Mouse (Mus musculus): ENCODE measurements at regions not wholly inside any gene's neighbourhood (a gene's known extent, or its start where the extent isn't known, plus 50 kb on each side); places are given as distances from the start of the nearest gene placed in this dataset.

DNA sequence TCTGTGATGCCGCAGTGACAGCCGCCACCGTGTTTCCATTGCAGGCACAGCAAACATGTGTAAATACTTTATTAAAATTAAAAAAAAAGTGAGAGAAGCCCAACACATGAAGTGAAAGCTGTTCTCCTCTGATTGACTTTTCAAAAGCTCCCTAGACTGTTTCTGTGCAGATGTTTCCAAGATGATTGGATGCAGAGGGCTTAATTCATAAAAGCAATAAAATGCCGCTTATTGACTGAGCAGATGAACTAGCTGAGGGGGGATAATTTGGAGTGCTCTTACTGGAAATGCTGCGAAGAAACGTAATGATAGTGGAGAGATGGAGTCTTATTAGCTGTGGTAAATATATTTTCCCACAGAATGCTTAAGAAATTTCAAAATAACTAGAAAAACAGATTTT is 170.4 kb downstream of the Rnf144a start:
- Histone ChIP-seq H3K4me1 (no peaks in the 10 kb centered on the region), H3K27me3 (no peaks in the 10 kb centered on the region), H3K36me3 (no peaks in the 10 kb centered on the region), H3K9me3 (no peaks in the 10 kb centered on the region), H3K4me2 (replicated peaks) (no peak overlapping the region), H3K9ac (no peak overlapping the region), H3K4me3 (no peak overlapping the region), H3K27ac (no peak overlapping the region)
- WGBS: 91% methylated on average over 6 of the region's 6 CpGs
- no peak for ATAC-seq (ENCODE audit: insufficient number of reproducible peaks, insufficient read depth, low FRiP score, low TSS enrichment)

DNA sequence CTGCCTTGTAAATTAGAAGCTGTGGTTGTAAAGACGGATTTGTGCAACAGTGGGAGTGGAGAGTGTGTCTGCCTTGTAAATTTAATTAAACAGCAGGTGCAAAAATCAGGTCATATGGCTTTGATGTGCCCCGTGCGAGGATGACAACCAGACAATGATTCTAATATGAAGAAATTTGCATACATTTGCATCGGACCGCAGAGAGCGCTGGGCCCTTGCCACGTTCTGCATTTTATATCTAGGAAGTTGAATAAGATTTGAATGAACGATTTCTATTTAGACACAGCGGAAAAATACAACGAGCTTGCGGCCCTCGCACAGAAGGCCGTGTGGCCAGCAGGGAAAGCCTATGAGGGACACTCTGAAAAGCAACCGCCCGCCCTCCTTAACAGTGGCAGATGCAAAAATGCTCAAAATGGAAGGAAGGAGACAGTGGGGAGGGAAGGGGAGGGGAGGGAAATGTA is 187.5 kb downstream of the Rnf144a start:
- Histone ChIP-seq H3K4me3 (no peak overlapping the region), H3K4me1 (no peaks in the 10 kb centered on the region), H3K9me3 (no peaks in the 10 kb centered on the region), H3K27me3 (no peaks in the 10 kb centered on the region), H3K27ac (no peak overlapping the region), H3K4me2 (replicated peaks) (no peak overlapping the region), H3K9ac (no peak overlapping the region), H3K36me3 (no peaks in the 10 kb centered on the region)
- WGBS: 87% methylated on average over 15 of the region's 15 CpGs
- no peak for ATAC-seq (ENCODE audit: insufficient number of reproducible peaks, insufficient read depth, low FRiP score, low TSS enrichment)

DNA sequence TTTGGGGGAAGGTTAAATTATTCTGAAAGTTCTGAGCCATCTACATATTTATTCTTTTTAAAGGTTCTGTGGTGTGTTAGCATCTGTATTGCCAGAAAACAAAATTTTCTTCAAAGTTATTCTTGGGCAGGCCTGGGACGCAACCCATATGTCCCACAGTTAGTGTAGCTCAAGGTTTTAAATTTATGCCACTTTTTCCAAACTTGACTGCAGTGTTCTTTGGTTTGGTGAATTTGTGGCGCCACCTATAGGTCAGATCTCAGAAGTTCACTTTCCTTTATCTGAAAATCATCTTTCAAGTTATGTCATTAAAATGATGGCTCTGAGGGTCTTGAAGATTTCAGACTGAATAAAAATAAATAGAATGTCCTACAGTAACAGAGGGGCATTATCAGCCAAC is 188.7 kb downstream of the Rnf144a start:
- H3K9ac ChIP-seq: no peak overlapping the region
- H3K27me3 ChIP-seq: no peaks in the 10 kb centered on the region
- H3K4me1 ChIP-seq: no peaks in the 10 kb centered on the region
- no peak overlapping the region for H3K4me2 ChIP-seq (replicated peaks)
- no peak overlapping the region for H3K27ac ChIP-seq
- WGBS: 10% methylated on average over 2 of the region's 2 CpGs
- no peaks in the 10 kb centered on the region for H3K36me3 ChIP-seq
- H3K9me3 ChIP-seq: no peaks in the 10 kb centered on the region
- ATAC-seq (ENCODE audit: insufficient number of reproducible peaks, insufficient read depth, low FRiP score, low TSS enrichment): no peak
- H3K4me3 ChIP-seq: no peak overlapping the region

DNA sequence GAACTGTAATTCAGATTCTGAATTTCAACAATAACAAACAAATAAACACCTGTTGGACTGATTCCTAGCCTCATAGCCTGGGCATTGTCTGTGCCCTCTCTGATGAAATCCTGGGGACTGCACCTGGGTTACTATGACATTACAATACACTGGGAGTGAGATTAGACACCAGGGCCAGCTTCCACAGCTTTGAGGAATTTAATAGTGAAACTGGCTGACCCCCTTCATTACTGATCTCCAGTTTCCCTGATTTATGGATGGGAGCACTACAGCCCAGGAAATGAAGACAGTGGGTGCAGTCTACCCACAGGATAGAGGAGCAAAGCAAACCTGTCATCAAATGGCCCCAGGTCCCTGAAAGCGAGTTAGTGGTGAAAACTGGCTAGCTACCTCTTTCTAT is 202.6 kb downstream of the Rnf144a start:
- ATAC-seq (ENCODE audit: insufficient number of reproducible peaks, insufficient read depth, low FRiP score, low TSS enrichment): no peak
- H3K27me3 ChIP-seq: no peaks in the 10 kb centered on the region
- no peaks in the 10 kb centered on the region for H3K9me3 ChIP-seq
- H3K9ac ChIP-seq: no peak overlapping the region
- H3K4me1 ChIP-seq: peaks cover 17% of the 10 kb centered on the region
- WGBS: 76% methylated on average over 1 of the region's 1 CpGs
- H3K36me3 ChIP-seq: no peaks in the 10 kb centered on the region
- no peak overlapping the region for H3K4me3 ChIP-seq
- no peak overlapping the region for H3K27ac ChIP-seq
- no peak overlapping the region for H3K4me2 ChIP-seq (replicated peaks)

DNA sequence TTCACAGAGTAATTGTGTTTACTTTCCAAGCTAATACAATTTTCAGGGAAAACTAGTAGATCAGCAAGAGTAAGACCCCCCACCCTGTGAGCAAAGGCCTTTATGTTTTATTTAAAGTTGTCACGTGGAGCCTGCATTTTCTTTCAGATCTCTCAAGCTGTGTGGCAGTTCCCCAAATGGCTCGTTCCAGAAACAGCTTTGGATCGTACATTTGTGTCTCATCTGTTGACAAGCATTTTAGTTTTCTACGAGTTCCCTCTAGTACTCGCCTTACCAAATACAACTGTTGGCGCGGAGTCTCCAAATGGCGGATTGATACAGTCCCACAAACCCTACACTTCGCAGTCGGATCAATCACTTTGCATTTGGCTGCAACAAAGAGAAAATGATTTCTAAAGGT is 203.6 kb downstream of the Rnf144a start:
- WGBS: 55% methylated on average over 10 of the region's 10 CpGs
- Histone ChIP-seq H3K4me1 (peaks cover 17% of the 10 kb centered on the region), H3K27me3 (no peaks in the 10 kb centered on the region), H3K9me3 (no peaks in the 10 kb centered on the region), H3K4me2 (replicated peaks) (no peak overlapping the region), H3K36me3 (no peaks in the 10 kb centered on the region), H3K4me3 (no peak overlapping the region), H3K9ac (no peak overlapping the region), H3K27ac (no peak overlapping the region)
- no peak for ATAC-seq (ENCODE audit: insufficient number of reproducible peaks, insufficient read depth, low FRiP score, low TSS enrichment)

DNA sequence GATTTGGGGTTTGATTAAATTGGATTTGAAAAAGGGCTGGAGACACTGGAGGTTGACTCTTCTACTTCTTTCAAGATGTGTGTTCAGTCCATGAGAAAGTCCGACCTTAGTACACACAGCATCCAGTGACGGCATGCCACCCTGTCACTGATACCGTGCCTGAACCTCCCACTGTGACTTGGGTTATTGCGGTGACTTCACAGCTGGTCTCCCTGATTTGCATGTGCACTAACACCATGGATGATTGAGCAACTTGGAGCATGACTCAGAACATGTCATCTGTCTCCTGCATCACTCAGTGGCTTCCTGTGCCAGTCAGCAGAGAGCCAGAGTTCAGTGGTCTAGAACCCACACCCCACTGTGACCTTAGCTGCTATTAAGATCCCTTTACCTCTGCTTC is 208.3 kb downstream of the Rnf144a start:
- Histone ChIP-seq H3K9ac (no peak overlapping the region), H3K27ac (no peak overlapping the region), H3K27me3 (no peaks in the 10 kb centered on the region), H3K9me3 (no peaks in the 10 kb centered on the region), H3K4me2 (replicated peaks) (no peak overlapping the region), H3K4me1 (peaks cover 13% of the 10 kb centered on the region; the same call in 1 of the 2 replicates), H3K36me3 (no peaks in the 10 kb centered on the region), H3K4me3 (no peak overlapping the region)
- 85% methylated on average over 4 of the region's 4 CpGs for WGBS
- ATAC-seq (ENCODE audit: insufficient number of reproducible peaks, insufficient read depth, low FRiP score, low TSS enrichment): no peak

DNA sequence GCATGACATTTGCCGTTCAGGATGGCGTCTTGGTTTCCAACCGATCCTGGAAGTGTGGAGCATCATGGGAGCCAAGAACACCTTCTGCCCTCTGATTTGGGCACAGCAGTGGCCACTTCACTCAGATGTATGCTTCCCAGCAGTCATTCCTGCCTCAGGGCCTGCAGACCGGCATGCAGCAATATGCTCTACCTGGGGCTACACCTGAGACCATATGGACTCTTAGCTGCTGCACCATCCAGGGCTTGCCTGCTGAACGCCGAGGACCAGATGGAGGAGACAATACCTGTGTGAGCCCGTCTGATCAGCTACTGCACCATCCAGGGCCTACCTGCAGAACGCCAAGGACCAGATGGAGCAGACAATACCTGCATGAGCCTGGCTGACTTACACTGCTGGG is 209.0 kb downstream of the Rnf144a start:
- no peaks in the 10 kb centered on the region for H3K36me3 ChIP-seq
- WGBS: 93% methylated on average over 8 of the region's 8 CpGs
- no peak overlapping the region for H3K27ac ChIP-seq
- no peaks in the 10 kb centered on the region for H3K9me3 ChIP-seq
- no peaks in the 10 kb centered on the region for H3K27me3 ChIP-seq
- no peak overlapping the region for H3K9ac ChIP-seq
- no peak for ATAC-seq (ENCODE audit: insufficient number of reproducible peaks, insufficient read depth, low FRiP score, low TSS enrichment)
- H3K4me2 ChIP-seq (replicated peaks): no peak overlapping the region
- H3K4me1 ChIP-seq: peaks cover 7% of the 10 kb centered on the region; the same call in 1 of the 2 replicates
- no peak overlapping the region for H3K4me3 ChIP-seq

DNA sequence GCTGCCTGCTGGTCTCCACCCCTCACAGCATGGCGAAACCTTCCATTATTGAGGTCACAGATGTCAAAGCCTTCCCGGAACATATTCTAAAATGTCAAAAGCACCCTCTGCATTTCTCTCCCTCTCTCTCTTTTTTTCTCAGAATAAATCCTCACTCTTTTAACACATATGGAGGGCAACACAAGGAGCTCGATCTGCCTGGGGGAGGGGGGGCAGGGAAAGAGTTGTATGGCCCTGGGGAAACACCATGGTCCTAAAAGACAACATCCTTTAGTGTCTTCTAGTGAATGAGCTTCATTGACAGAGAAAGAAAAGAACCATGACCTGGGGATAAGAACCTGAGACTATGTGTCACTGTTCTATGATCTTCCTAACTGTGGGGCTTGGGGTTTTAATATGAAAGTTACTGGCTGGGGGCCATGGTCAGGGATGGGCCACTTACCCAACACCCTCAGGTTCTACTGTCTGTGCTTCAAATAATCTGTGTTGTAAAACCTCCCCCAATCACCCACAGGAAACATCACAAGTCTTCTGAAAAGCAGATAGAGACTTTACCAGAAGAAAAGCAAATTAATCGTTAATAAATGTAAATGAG is 223.0 kb downstream of the Rnf144a start:
- no peak for ATAC-seq (ENCODE audit: insufficient number of reproducible peaks, insufficient read depth, low FRiP score, low TSS enrichment)
- no peak overlapping the region for H3K4me2 ChIP-seq (replicated peaks)
- H3K9ac ChIP-seq: no peak overlapping the region
- H3K27me3 ChIP-seq: no peaks in the 10 kb centered on the region
- 39% methylated on average over 4 of the region's 4 CpGs for WGBS
- H3K4me1 ChIP-seq: no peaks in the 10 kb centered on the region
- H3K4me3 ChIP-seq: no peak overlapping the region
- H3K27ac ChIP-seq: no peak overlapping the region
- H3K36me3 ChIP-seq: no peaks in the 10 kb centered on the region
- H3K9me3 ChIP-seq: no peaks in the 10 kb centered on the region

DNA sequence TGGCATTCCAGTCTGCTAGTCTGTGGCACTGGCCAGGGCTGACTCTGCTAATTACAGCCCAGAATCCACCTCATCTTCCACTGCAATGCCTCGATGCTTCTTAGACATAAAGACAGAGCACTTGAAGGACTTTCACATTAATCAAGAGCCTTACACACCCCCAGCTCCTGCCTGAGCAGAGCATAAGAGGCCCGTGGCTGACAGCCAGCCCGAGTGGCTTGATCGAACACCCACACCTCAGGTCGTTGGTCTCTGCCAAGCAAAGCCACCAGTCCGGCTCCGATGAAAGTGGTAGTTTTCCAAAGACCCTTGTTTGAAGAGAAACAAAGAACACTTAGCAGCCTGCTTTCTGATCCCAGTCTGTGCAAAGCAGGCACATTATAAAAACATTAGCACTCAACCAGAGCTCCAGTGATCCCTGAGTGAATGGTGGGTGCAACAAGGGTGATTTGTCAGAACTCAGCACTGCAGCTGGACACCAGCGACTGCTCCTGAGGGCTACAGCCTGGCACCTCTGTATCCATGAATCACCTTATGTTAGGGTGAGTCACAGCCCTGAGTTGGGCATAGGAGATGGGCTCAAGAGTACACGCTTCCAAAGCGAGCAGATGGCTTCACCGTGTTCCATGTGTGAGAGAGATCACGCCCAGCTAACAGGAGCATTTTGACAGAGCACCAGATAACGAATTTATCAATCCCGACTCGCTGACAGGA is 223.6 kb downstream of the Rnf144a start:
- Histone ChIP-seq H3K27me3 (no peaks in the 10 kb centered on the region), H3K9me3 (no peaks in the 10 kb centered on the region), H3K9ac (no peak overlapping the region), H3K4me1 (no peaks in the 10 kb centered on the region), H3K4me3 (no peak overlapping the region), H3K36me3 (no peaks in the 10 kb centered on the region), H3K4me2 (replicated peaks) (no peak overlapping the region), H3K27ac (no peak overlapping the region)
- WGBS: 55% methylated on average over 15 of the region's 15 CpGs
- no peak for ATAC-seq (ENCODE audit: insufficient number of reproducible peaks, insufficient read depth, low FRiP score, low TSS enrichment)

DNA sequence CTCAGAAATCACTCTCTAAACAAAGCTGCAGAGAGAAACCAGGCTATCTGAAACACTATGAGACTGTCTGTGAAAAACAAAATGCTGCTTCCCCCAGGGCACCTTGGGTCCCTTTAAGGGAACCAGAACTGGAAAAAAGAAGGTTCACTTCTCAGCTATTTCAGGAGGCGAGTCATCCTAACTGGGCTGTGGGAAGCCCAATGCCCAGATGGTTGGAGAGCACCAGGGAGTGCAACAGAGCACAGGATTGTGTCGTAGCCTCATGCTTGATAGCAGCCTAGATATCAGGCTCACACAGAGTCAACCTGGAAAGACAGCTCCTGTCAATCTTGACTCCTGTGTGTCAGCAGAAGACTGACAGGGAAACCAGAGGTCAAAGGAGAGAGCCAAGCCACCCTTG is 226.1 kb downstream of the Rnf144a start:
- H3K36me3 ChIP-seq: no peaks in the 10 kb centered on the region
- no peak overlapping the region for H3K4me2 ChIP-seq (replicated peaks)
- H3K27me3 ChIP-seq: no peaks in the 10 kb centered on the region
- ATAC-seq (ENCODE audit: insufficient number of reproducible peaks, insufficient read depth, low FRiP score, low TSS enrichment): no peak
- WGBS: 63% methylated on average over 2 of the region's 2 CpGs
- H3K9me3 ChIP-seq: no peaks in the 10 kb centered on the region
- no peak overlapping the region for H3K9ac ChIP-seq
- H3K27ac ChIP-seq: no peak overlapping the region
- H3K4me3 ChIP-seq: no peak overlapping the region
- H3K4me1 ChIP-seq: no peaks in the 10 kb centered on the region

DNA sequence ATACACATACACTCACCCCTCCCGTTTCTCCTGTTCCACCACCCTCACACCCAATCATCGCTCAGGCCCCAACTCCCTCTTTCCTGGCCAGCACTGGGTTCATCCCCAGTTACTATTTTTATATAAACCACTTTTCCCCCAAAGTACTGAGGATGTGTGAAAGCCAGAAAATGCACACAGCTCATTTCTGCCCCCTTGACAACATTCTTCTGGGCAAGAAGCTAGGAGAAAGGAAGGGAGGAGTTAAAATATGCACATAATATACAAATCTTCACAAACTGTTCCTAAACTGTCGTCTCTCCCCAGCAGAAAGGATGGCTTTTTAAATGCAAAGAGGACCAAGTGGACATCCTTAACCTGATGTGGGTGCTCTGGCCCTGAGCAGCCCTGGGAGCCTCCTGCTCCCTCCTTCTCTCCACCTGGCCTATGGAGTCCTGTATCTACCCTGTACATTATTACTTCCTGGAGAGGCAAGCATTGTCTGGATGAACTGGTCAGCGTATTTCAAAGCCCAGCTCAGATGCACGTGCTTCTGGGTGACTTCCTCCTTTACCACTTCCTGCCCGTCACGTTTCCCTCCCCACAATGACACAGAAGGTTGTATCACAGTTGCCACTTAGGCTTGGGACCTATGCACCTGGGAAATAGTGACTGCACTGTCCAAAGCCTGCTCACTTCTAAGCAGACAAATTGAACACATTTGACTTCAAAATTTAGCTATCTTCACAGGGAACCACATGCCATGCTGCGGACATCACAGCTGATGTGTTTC is 227.8 kb downstream of the Rnf144a start:
- Histone ChIP-seq H3K27ac (no peak overlapping the region), H3K27me3 (no peaks in the 10 kb centered on the region), H3K9ac (no peak overlapping the region), H3K4me1 (no peaks in the 10 kb centered on the region), H3K4me3 (no peak overlapping the region), H3K36me3 (no peaks in the 10 kb centered on the region), H3K9me3 (no peaks in the 10 kb centered on the region), H3K4me2 (replicated peaks) (no peak overlapping the region)
- WGBS: 88% methylated on average over 8 of the region's 8 CpGs
- ATAC-seq (ENCODE audit: insufficient number of reproducible peaks, insufficient read depth, low FRiP score, low TSS enrichment): no peak

Measured in embryonic facial prominence, embryonic 12.5 days (tissue).